Mouse (Mus musculus) E14TG2a.4 (cell line): ENCODE results near the gene B3gnt2.

ENCODE experiments used
- CTCF ChIP-seq: conservative IDR thresholded peaks from 2 replicates; pipeline ENCODE4 v1.5.1; 2014; ENCODE audit warnings: low read length
- NANOG ChIP-seq: IDR thresholded peaks from 2 replicates; pipeline ENCODE4 v1.6.1; 2014; ENCODE audit warnings: borderline replicate concordance, low read length, mixed read lengths
- POU5F1 ChIP-seq: IDR thresholded peaks from 2 replicates; pipeline ENCODE4 v1.6.1; 2014; ENCODE audit warnings: low read length, borderline replicate concordance

GRCm38 (mm10) chr11:22886991-22887390, 26.2 kb upstream of the B3gnt2 start:
- TF ChIP-seq CTCF (no peak), NANOG (no peak), POU5F1 (no peak)
